Comparison of ENCODE assay signal across 8 mouse cellular contexts in genomic region chr9:64341254-64341566, GRCm38 (mm10). TPM values are rescaled to one million over a fixed set of nuclear protein-coding genes. Genes with fewer than 3 reads are reported as not detected.
A peak's percentile ranks its signal among the peaks of the same experiment; 100 is the strongest.
DNase-seq lines count a peak whose midpoint lies in the region; ATAC-seq and TF ChIP-seq lines count a peak whose summit lies in the region.

Gene Dis3l, minus strand, starts transcription at chr9:64341288.

- ATAC-seq in midbrain, embryonic 16.5 days: no peak

- H3K4me1 ChIP-seq in lung, adult 2 months (ENCODE audit: control insufficient read depth, insufficient read depth, low read length): no peaks in the 10 kb centered on the region
- peaks cover 17% of the 10 kb centered on the region for H3K4me1 ChIP-seq in midbrain, embryonic 16.5 days (ENCODE audit: control insufficient read depth, insufficient read depth, low read length)

- H3K36me3 ChIP-seq in midbrain, embryonic 16.5 days (ENCODE audit: control insufficient read depth, insufficient read depth, low read length): no peaks in the 10 kb centered on the region; the same call in 1 of the 2 replicates

- H3K9me3 ChIP-seq in midbrain, embryonic 16.5 days (replicated peaks; ENCODE audit: control insufficient read depth, low read length, poor library complexity, severe bottlenecking): no peaks in the 10 kb centered on the region

- no peak for TF ChIP-seq POLR2A in lung, adult 2 months (IDR thresholded peaks at IDR 0.05; ENCODE audit: borderline replicate concordance, extremely low read depth, low read depth, low read length)
- TF ChIP-seq POLR2A in brain, embryonic 14.5 days (IDR thresholded peaks at IDR 0.05; ENCODE audit: borderline replicate concordance, extremely low read depth, insufficient read depth, insufficient read length, poor library complexity, severe bottlenecking): no peak

- TF ChIP-seq CTCF in lung, adult 2 months (IDR thresholded peaks at IDR 0.05; ENCODE audit: insufficient read depth, low read length): no peak
- TF ChIP-seq CTCF in brain, embryonic 14.5 days (IDR thresholded peaks at IDR 0.05; ENCODE audit: borderline replicate concordance, extremely low read depth, insufficient read depth, insufficient read length): no peak

- peak within 1 kb of the TSS; percentile 82 for H3K4me2 ChIP-seq in midbrain, embryonic 16.5 days (ENCODE audit: low read length)

- DNase-seq in lung, adult 2 months: no peak
- no peak for DNase-seq in lung, adult 18-20 months
- DNase-seq in brain, embryonic 14.5 days (ENCODE audit: low read depth): no peak
- no peak for DNase-seq in heart, adult 8-10 months (ENCODE audit: low spot score)
- DNase-seq in layer of hippocampus, postnatal 36 days: no peak
- no peak for DNase-seq in testis, postnatal 10 days (ENCODE audit: low spot score)
- DNase-seq in embryo, embryonic 11 days: no peak

- H3K4me3 ChIP-seq in lung, adult 2 months (replicated peaks; ENCODE audit: extremely low read depth, low read depth, low read length): peak within 1 kb of the TSS; percentile 81
- peak within 1 kb of the TSS; percentile 65 for H3K4me3 ChIP-seq in midbrain, embryonic 16.5 days (ENCODE audit: low read depth, low read length)

- peak within 1 kb of the TSS; percentile 100 for H3K9ac ChIP-seq in midbrain, embryonic 16.5 days (ENCODE audit: low read depth, low read length)

- peak within 1 kb of the TSS; percentile 99 for H3K27ac ChIP-seq in midbrain, embryonic 16.5 days (ENCODE audit: low read length)

- WGBS in lung, adult 2 months: 2% methylated on average over 16 of the region's 16 CpGs
- 9% methylated on average over 16 of the region's 16 CpGs for WGBS in midbrain, embryonic 16.5 days

- H3K27me3 ChIP-seq in midbrain, embryonic 16.5 days (ENCODE audit: control insufficient read depth, insufficient read depth, low read depth, low read length): no peaks in the 10 kb centered on the region

RNA-seq across cellular contexts. Expression of gene Dis3l, which starts in this region (rescaled TPM):
- 8.2 and 8.9 TPM in 2 replicates for polyA plus RNA-seq in lung, adult 2 months (2012; rRNA removed)
- polyA plus RNA-seq in brain, embryonic 14.5 days (2012; rRNA removed): 17.9 and 20.4 TPM in 2 replicates
- 10 to 100 TPM; 25.1 to 29.9 (median 27.1) TPM for total RNA-seq in heart, adult 8-10 months (2022)
- 10 to 100 TPM; 28.6 to 30.3 TPM for total RNA-seq in layer of hippocampus, postnatal 36 days (2021)
- polyA plus RNA-seq in midbrain, embryonic 16.5 days (2015; fragmentation: Nextera tagmentation; extraction: Ambion mirVana): 23.7 and 24.3 TPM in 2 replicates
